11 mouse cellular contexts compared by ENCODE assay signal in the genomic region with DNA sequence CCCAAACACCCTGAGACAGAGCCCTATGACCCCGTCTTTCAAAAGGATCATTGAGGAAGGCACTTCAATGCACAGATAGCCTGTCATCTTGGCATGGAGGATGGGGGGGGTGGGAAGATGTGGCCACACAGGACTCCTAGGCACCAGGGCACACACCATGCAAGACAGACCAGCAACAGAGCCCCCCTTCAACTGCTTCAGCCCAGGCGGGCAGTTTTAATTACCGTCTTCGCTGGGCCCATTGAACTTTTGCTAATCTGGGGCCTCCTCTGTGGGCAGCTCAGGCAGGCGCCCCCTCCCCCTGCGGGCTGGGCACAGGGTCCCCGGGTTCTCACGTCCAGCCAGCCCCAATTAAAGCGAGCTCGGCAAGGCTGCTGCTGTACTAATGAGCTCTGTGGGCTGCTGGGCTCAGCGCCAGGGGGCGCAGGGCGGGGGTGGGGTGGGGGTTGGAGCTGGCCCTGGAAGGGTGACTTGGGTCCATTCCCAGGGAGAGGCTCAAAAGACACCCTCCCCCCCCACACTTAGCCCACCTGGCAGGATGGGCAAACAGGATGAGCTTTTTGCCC. TPM values are rescaled to one million over a fixed set of nuclear protein-coding genes. Genes with fewer than 3 reads are reported as not detected.
DNase-seq lines count a peak whose midpoint lies in the region; ATAC-seq and TF ChIP-seq lines count a peak whose summit lies in the region.
"Had no signal": no experiment of that assay in that cellular context is flagged by ENCODE, and none has a peak within 500 bp of the region (broad histone marks: within the 10 kb centered on the region; RNA-seq: fewer than 3 reads in every experiment).

No protein-coding gene starts in this region.

- peak; percentile 55 for DNase-seq in lung, embryonic 14.5 days
- no peak for DNase-seq in lung, adult 18-20 months
- peak; percentile 68 for DNase-seq in left cerebral cortex, postnatal 4 days
- peak; percentile 97 for DNase-seq in retina, postnatal 1 day
- DNase-seq in heart, adult 9 months (ENCODE audit: low spot score in 2 of 2): no peak
- no peak for DNase-seq in spleen, postnatal 36 days (ENCODE audit: low spot score in 2 of 2)

- H3K9me3 ChIP-seq in lung, embryonic 14.5 days (ENCODE audit: low read depth, low read length): no peaks in the 10 kb centered on the region
- no peaks in the 10 kb centered on the region for H3K9me3 ChIP-seq in forebrain, embryonic 16.5 days (ENCODE audit: control insufficient read depth, low read length)
- H3K9me3 ChIP-seq: stomach, embryonic 15.5 days had no signal

- H3K4me2 ChIP-seq in lung, embryonic 14.5 days: peak overlapping the region; percentile 21; the same call in 1 of the 2 replicates
- no peak overlapping the region for H3K4me2 ChIP-seq in forebrain, embryonic 16.5 days (ENCODE audit: low read length)
- H3K4me2 ChIP-seq: stomach, embryonic 15.5 days had no signal

- H3K27me3 ChIP-seq in lung, embryonic 14.5 days (ENCODE audit: insufficient read depth, low read length): peaks cover 7% of the 10 kb centered on the region; the same call in 1 of the 2 replicates
- H3K27me3 ChIP-seq in forebrain, embryonic 16.5 days (replicated peaks; ENCODE audit: control insufficient read depth, insufficient read depth, low read length): 0 out of 2 replicates have a peak, but pooled peaks cover 6% of the 10 kb centered on the region
- H3K27me3 ChIP-seq: stomach, embryonic 15.5 days had no signal

- 26% methylated on average over 13 of the region's 13 CpGs for WGBS in lung, embryonic 14.5 days
- WGBS in forebrain, embryonic 16.5 days: under 1% methylated on average over 12 of the region's 13 CpGs

- intact Hi-C loops in left cerebral cortex, postnatal 4 days (cut with DNase I): no loop called here

- H3K27ac ChIP-seq in lung, embryonic 14.5 days (ENCODE audit: low read depth): peak overlapping the region; percentile 96
- H3K27ac ChIP-seq in forebrain, embryonic 16.5 days (ENCODE audit: low read length): peak overlapping the region; percentile 41; the same call in 1 of the 2 replicates

- peak overlapping the region; percentile 17; the same call in 1 of the 2 replicates for H3K9ac ChIP-seq in lung, embryonic 14.5 days
- no peak overlapping the region for H3K9ac ChIP-seq in forebrain, embryonic 16.5 days (replicated peaks; ENCODE audit: low read depth, low read length)
- H3K9ac ChIP-seq: stomach, embryonic 15.5 days had no signal

- no peak overlapping the region for H3K4me3 ChIP-seq in lung, embryonic 14.5 days (ENCODE audit: low read depth, low read length)
- no peak overlapping the region for H3K4me3 ChIP-seq in forebrain, embryonic 16.5 days (replicated peaks; ENCODE audit: low read length)
- H3K4me3 ChIP-seq: stomach, embryonic 15.5 days had no signal

- TF ChIP-seq CTCF in lung, embryonic 14.5 days (IDR thresholded peaks at IDR 0.05; ENCODE audit: low read depth): no peak

- ATAC-seq in lung, embryonic 14.5 days (ENCODE audit: insufficient read depth): no peak
- ATAC-seq in forebrain, embryonic 16.5 days: peak; percentile 80
- ATAC-seq in CD4-positive, CD25-positive, alpha-beta regulatory T cell, adult 4 months: no peak
- ATAC-seq: activated CD4-positive, CD25-positive, alpha-beta regulatory T cell, adult 4 months had no signal

- H3K36me3 ChIP-seq in lung, embryonic 14.5 days (ENCODE audit: insufficient read depth): no peaks in the 10 kb centered on the region
- H3K36me3 ChIP-seq in forebrain, embryonic 16.5 days (ENCODE audit: control insufficient read depth, insufficient read depth): no peaks in the 10 kb centered on the region
- H3K36me3 ChIP-seq: stomach, embryonic 15.5 days had no signal

- peaks cover 46% of the 10 kb centered on the region for H3K4me1 ChIP-seq in lung, embryonic 14.5 days (ENCODE audit: insufficient read depth)
- H3K4me1 ChIP-seq in forebrain, embryonic 16.5 days (replicated peaks; ENCODE audit: control insufficient read depth, insufficient read depth, low read length): peaks cover 47% of the 10 kb centered on the region

RNA-seq across cellular contexts. Expression of gene Fgfr3, which starts 23.4 kb away (rescaled TPM):
- polyA plus RNA-seq in lung, embryonic 14.5 days (2014; fragmentation: Nextera tagmentation; extraction: Ambion mirVana): 51.0 and 52.5 TPM in 2 replicates
- polyA plus RNA-seq in forebrain, embryonic 16.5 days (2015; fragmentation: Nextera tagmentation; extraction: Ambion mirVana): 29.9 and 33.0 TPM in 2 replicates
- 10 to 100 TPM; 59.3 to 59.7 TPM for total RNA-seq in left cerebral cortex, postnatal 4 days (2021)
- not detected for polyA plus RNA-seq in CD4-positive, CD25-positive, alpha-beta regulatory T cell, adult 4 months (2017; shearing (Covaris generic))
- total RNA-seq: monocyte, adult 5-6 weeks had no signal

RNA-seq across cellular contexts. Expression of gene Tmem129, which starts 39.8 kb away (rescaled TPM):
- polyA plus RNA-seq in lung, embryonic 14.5 days (2014; fragmentation: Nextera tagmentation; extraction: Ambion mirVana): 38.3 and 39.7 TPM in 2 replicates
- polyA plus RNA-seq in forebrain, embryonic 16.5 days (2015; fragmentation: Nextera tagmentation; extraction: Ambion mirVana): 35.4 and 39.1 TPM in 2 replicates
- 10 to 100 TPM; 15.2 to 17.6 TPM for total RNA-seq in left cerebral cortex, postnatal 4 days (2021)
- polyA plus RNA-seq in CD4-positive, CD25-positive, alpha-beta regulatory T cell, adult 4 months (2017; shearing (Covaris generic)): 10 to 100 TPM; 33.7 to 42.9 TPM

RNA-seq across cellular contexts. Expression of gene Tacc3, which starts 40.1 kb away (rescaled TPM):
- polyA plus RNA-seq in lung, embryonic 14.5 days (2014; fragmentation: Nextera tagmentation; extraction: Ambion mirVana): 254 and 261 TPM in 2 replicates
- 71.9 and 85.2 TPM in 2 replicates for polyA plus RNA-seq in forebrain, embryonic 16.5 days (2015; fragmentation: Nextera tagmentation; extraction: Ambion mirVana)
- 10 to 100 TPM; 14.9 to 15.3 TPM for total RNA-seq in left cerebral cortex, postnatal 4 days (2021)
- polyA plus RNA-seq in CD4-positive, CD25-positive, alpha-beta regulatory T cell, adult 4 months (2017; shearing (Covaris generic)): 10 to 100 TPM; 18.2 to 32.2 TPM

RNA-seq across cellular contexts. Expression of gene Slbp, which starts 45.7 kb away (rescaled TPM):
- 265 and 275 TPM in 2 replicates for polyA plus RNA-seq in lung, embryonic 14.5 days (2014; fragmentation: Nextera tagmentation; extraction: Ambion mirVana)
- 126 and 130 TPM in 2 replicates for polyA plus RNA-seq in forebrain, embryonic 16.5 days (2015; fragmentation: Nextera tagmentation; extraction: Ambion mirVana)
- 10 to 100 TPM; 36.1 to 39.2 TPM for total RNA-seq in left cerebral cortex, postnatal 4 days (2021)
- 100 to 1,000 TPM; 123 to 141 TPM for polyA plus RNA-seq in CD4-positive, CD25-positive, alpha-beta regulatory T cell, adult 4 months (2017; shearing (Covaris generic))

Comparison
In these comparisons a context has a peak if more than half of its experiments do, and no peak if none do; other contexts are left out.
1. DNase-seq: peak in lung, embryonic 14.5 days (single experiment), left cerebral cortex, postnatal 4 days (single experiment) and retina, postnatal 1 day (single experiment); none in lung, adult 18-20 months (0 of 2), heart, adult 9 months (0 of 2) and spleen, postnatal 36 days (0 of 2).
2. RNA of gene Fgfr3, which starts 23.4 kb away (polyA plus RNA-seq): 51.0 to 52.5 TPM in lung, embryonic 14.5 days and 29.9 to 33.0 TPM in forebrain, embryonic 16.5 days; not detected in CD4-positive, CD25-positive, alpha-beta regulatory T cell, adult 4 months; every median in the first group is over 10 times any median in the second.